Mouse (Mus musculus): ENCODE measurements around the gene Kcnc4.

Kcnc4 gene

GRCm38 (mm10) chr3:107458104-107458503 is 1.2 kb downstream of the Kcnc4 start:
- no peak for DNase-seq (ENCODE audit: low spot score)

- DNase-seq (ENCODE audit: low spot score): no peak
These were observed 5.1 kb downstream of the Kcnc4 start for GRCm38 (mm10) chr3:107454280-107454679.

GRCm38 (mm10) chr3:107446822-107447221 is 12.5 kb downstream of the Kcnc4 start:
- no peak for DNase-seq (ENCODE audit: low spot score)

GRCm38 (mm10) chr3:107443866-107444265 is 15.5 kb downstream of the Kcnc4 start:
- no peak for DNase-seq (ENCODE audit: low spot score)

GRCm38 (mm10) chr3:107442191-107442590 is 17.2 kb downstream of the Kcnc4 start:
- no peak for DNase-seq (ENCODE audit: low spot score)

- DNase-seq (ENCODE audit: low spot score): no peak
These were observed 18.0 kb downstream of the Kcnc4 start for GRCm38 (mm10) chr3:107441306-107441705.

- no peak for DNase-seq (ENCODE audit: low spot score)
These were observed 20.1 kb downstream of the Kcnc4 start for GRCm38 (mm10) chr3:107439280-107439679.

- DNase-seq (ENCODE audit: low spot score): no peak
These were observed 21.7 kb downstream of the Kcnc4 start for GRCm38 (mm10) chr3:107437666-107438065.

- DNase-seq (ENCODE audit: low spot score): no peak
These were observed 22.9 kb downstream of the Kcnc4 start for GRCm38 (mm10) chr3:107436434-107436833.

- DNase-seq (ENCODE audit: low spot score): no peak
These were observed 25.7 kb downstream of the Kcnc4 start for GRCm38 (mm10) chr3:107433614-107434013.

- DNase-seq (ENCODE audit: low spot score): no peak
These were observed 28.1 kb downstream of the Kcnc4 start for GRCm38 (mm10) chr3:107431268-107431667.

GRCm38 (mm10) chr3:107424258-107425041 is 34.9 kb downstream of the Kcnc4 start:
- DNase-seq (ENCODE audit: low spot score): no peak

- no peak for DNase-seq (ENCODE audit: low spot score)
These were observed 39.2 kb downstream of the Kcnc4 start for GRCm38 (mm10) chr3:107420156-107420555.

GRCm38 (mm10) chr3:107417287-107417644 is 42.1 kb downstream of the Kcnc4 start:
- no peak for DNase-seq (ENCODE audit: low spot score)

GRCm38 (mm10) chr3:107416541-107417286 is 42.6 kb downstream of the Kcnc4 start:
- no peak for DNase-seq (ENCODE audit: low spot score)

GRCm38 (mm10) chr3:107413093-107413492 is 46.3 kb downstream of the Kcnc4 start:
- DNase-seq (ENCODE audit: low spot score): no peak

GRCm38 (mm10) chr3:107412509-107412908 is 46.8 kb downstream of the Kcnc4 start:
- no peak for DNase-seq (ENCODE audit: low spot score)

GRCm38 (mm10) chr3:107411669-107412068 is 47.7 kb downstream of the Kcnc4 start:
- DNase-seq (ENCODE audit: low spot score): no peak

GRCm38 (mm10) chr3:107401401-107401800 is 58.0 kb downstream of the Kcnc4 start:
- no peak for DNase-seq (ENCODE audit: low spot score)

GRCm38 (mm10) chr3:107399991-107400640 is 59.2 kb downstream of the Kcnc4 start:
- DNase-seq (ENCODE audit: low spot score): no peak

GRCm38 (mm10) chr3:107391198-107391597 is 68.2 kb downstream of the Kcnc4 start:
- DNase-seq (ENCODE audit: low spot score): no peak

Measured in yolk sac, embryonic 10.5 days (tissue).